Mouse (Mus musculus) cerebellum, adult 2 months (tissue): Measurements from ENCODE around the gene Creb3l1. TPM values are rescaled to one million over a fixed set of nuclear protein-coding genes. Genes with fewer than 3 reads are reported as not detected.

Experiments used
- DNase-seq, 2 experiments: peaks; one replicate each; pipeline ENCODE4 v3.0.0; 2021
- H3K27ac ChIP-seq: fragments of 200-500 bp; 2 replicates; pipeline ENCODE4 v1.5.1; 2012; ENCODE audit warnings: low read length, control low read depth, inconsistent platforms; ENCODE audit not compliant: insufficient read depth
- H3K27me3 ChIP-seq: fragments of 200-500 bp; 2 replicates; pipeline ENCODE4 v1.6.1; 2012; ENCODE audit warnings: inconsistent platforms, mild to moderate bottlenecking, low read length, moderate library complexity; ENCODE audit not compliant: control insufficient read depth, insufficient read depth
- H3K4me1 ChIP-seq: fragments of 200-500 bp; 2 replicates; pipeline ENCODE4 v1.6.1; 2011; ENCODE audit warnings: low read length; ENCODE audit not compliant: control insufficient read depth, insufficient read depth
- H3K4me3 ChIP-seq: fragments of 200-500 bp; replicated peaks from 2 replicates; pipeline ENCODE3; 2011; ENCODE audit warnings: mild to moderate bottlenecking, low read depth, low read length, control low read depth; ENCODE audit not compliant: insufficient read depth
- CTCF ChIP-seq: fragments of 200-500 bp; IDR thresholded peaks from 2 replicates; pipeline ENCODE4 v1.5.1; 2011; ENCODE audit warnings: low read depth, mild to moderate bottlenecking, control low read depth, low read length, moderate library complexity, borderline replicate concordance; ENCODE audit not compliant: insufficient read depth
- POLR2A ChIP-seq: fragments of 200-500 bp; IDR thresholded peaks from 2 replicates; pipeline ENCODE4 v1.6.1; 2011; ENCODE audit warnings: low read length, control low read depth, borderline replicate concordance; ENCODE audit not compliant: insufficient read depth
- WGBS: fragments of 180-500 bp; shearing (Covaris S2); methylation state at CpG from one replicate; pipeline ENCODE4 v1.1.7; 2018; 5-methylcytosine and 5-hydroxymethylcytosine counted together
- polyA plus RNA-seq: library from polyadenylated mRNA; depleted of rRNA; stranded (reverse); fragments of >200 nt; gene quantifications from 2 replicates; pipeline ENCODE4 v1.2.3, GENCODE M21; 2012

Creb3l1 gene
- polyA plus RNA-seq, 1 experiment = 1.3 TPM

GRCm38 (mm10) chr2:92027811-92028590, 3.7 kb upstream of the Creb3l1 start:
- TF ChIP-seq POLR2A (no peak), CTCF (no peak)
- 71% methylated on average over 11 of the region's 11 CpGs for WGBS
- 0 out of 2 replicates have a peak, but pooled peaks cover 3% of the 10 kb centered on the region for H3K4me1 ChIP-seq
- H3K27ac ChIP-seq = no peak overlapping the region
- no peaks in the 10 kb centered on the region for H3K27me3 ChIP-seq
- DNase-seq = no peak
- H3K4me3 ChIP-seq = no peak overlapping the region

- no peak overlapping the region for H3K4me3 ChIP-seq
- H3K27ac ChIP-seq = no peak overlapping the region
- no peaks in the 10 kb centered on the region for H3K27me3 ChIP-seq
- no peak for TF ChIP-seq CTCF
- TF ChIP-seq POLR2A = no peak
- H3K4me1 ChIP-seq = 0 out of 2 replicates have a peak, but pooled peaks cover 3% of the 10 kb centered on the region
- no peak for DNase-seq
- WGBS = 92% methylated on average over 6 of the region's 6 CpGs
Measured at GRCm38 (mm10) chr2:92025966-92026365, 1.7 kb upstream of the Creb3l1 start.

GRCm38 (mm10) chr2:92025202-92025601, 900 bp upstream of the Creb3l1 start:
- Histone ChIP-seq H3K4me1 (0 out of 2 replicates have a peak, but pooled peaks cover 3% of the 10 kb centered on the region), H3K4me3 (no peak overlapping the region), H3K27me3 (no peaks in the 10 kb centered on the region), H3K27ac (no peak overlapping the region)
- WGBS = 100% methylated on average over 2 of the region's 2 CpGs
- no peak for DNase-seq
- no peak for TF ChIP-seq CTCF
- TF ChIP-seq POLR2A = no peak

GRCm38 (mm10) chr2:92023362-92024273, 684 bp downstream of the Creb3l1 start:
- Histone ChIP-seq H3K27ac (no peak overlapping the region), H3K27me3 (no peaks in the 10 kb centered on the region), H3K4me3 (peak overlapping the region; percentile 20), H3K4me1 (peaks cover 3% of the 10 kb centered on the region; the same call in 1 of the 2 replicates)
- TF ChIP-seq CTCF (peak; percentile 28; the same call in 1 of the 2 replicates), POLR2A (no peak)
- peak; percentile 28 to 41 for DNase-seq
- 7% methylated on average over 55 of the region's 56 CpGs for WGBS

GRCm38 (mm10) chr2:92020676-92021265, 3.5 kb downstream of the Creb3l1 start:
- no peak overlapping the region for H3K4me3 ChIP-seq
- TF ChIP-seq POLR2A (no peak), CTCF (no peak)
- DNase-seq = no peak
- H3K27me3 ChIP-seq = no peaks in the 10 kb centered on the region
- peaks cover 3% of the 10 kb centered on the region; the same call in 1 of the 2 replicates for H3K4me1 ChIP-seq
- H3K27ac ChIP-seq = no peak overlapping the region
- 73% methylated on average over 4 of the region's 4 CpGs for WGBS

- H3K27ac ChIP-seq = no peak overlapping the region
- DNase-seq = no peak
- no peak overlapping the region for H3K4me3 ChIP-seq
- H3K4me1 ChIP-seq = no peaks in the 10 kb centered on the region; the same call in 1 of the 2 replicates
- no peaks in the 10 kb centered on the region for H3K27me3 ChIP-seq
- TF ChIP-seq CTCF (no peak), POLR2A (no peak)
- 58% methylated on average over 1 of the region's 1 CpGs for WGBS
Measured at GRCm38 (mm10) chr2:92017440-92017839, 6.9 kb downstream of the Creb3l1 start.

GRCm38 (mm10) chr2:92016981-92017380, 7.3 kb downstream of the Creb3l1 start:
- Histone ChIP-seq H3K27me3 (no peaks in the 10 kb centered on the region), H3K27ac (no peak overlapping the region; the same call in 1 of the 2 replicates), H3K4me1 (no peaks in the 10 kb centered on the region; the same call in 1 of the 2 replicates), H3K4me3 (no peak overlapping the region)
- TF ChIP-seq POLR2A (no peak), CTCF (no peak)
- WGBS = 38% methylated on average over 3 of the region's 3 CpGs
- peak in 1 of 2 experiments; percentile 43 for DNase-seq
